Comparison of ENCODE assay signal across 12 mouse cellular contexts in the genomic region with DNA sequence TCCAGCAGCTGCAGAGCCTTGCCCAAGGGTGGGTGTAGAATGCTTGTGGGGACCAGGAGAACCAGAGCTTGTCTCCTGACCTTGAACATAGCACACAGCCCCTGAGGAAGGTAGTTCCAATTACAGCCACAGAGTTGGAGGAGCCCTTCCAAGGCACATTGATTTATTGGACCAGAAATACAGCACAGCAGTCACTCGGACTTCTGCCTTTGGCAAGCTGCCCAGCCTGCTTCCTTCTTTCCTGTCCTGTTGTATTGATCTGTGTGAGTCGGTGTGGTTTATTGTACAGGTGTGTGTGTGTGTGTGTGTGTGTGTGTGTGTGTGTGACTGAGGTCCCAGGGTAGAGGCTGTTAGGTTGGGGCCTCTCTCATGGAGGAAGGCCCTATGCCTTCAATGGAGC. TPM values are rescaled to one million over a fixed set of nuclear protein-coding genes. Genes with fewer than 3 reads are reported as not detected.
DNase-seq lines count a peak whose midpoint lies in the region; ATAC-seq and TF ChIP-seq lines count a peak whose summit lies in the region.
"Had no signal": no experiment of that assay in that cellular context is flagged by ENCODE, and none has a peak within 500 bp of the region (broad histone marks: within the 10 kb centered on the region; RNA-seq: fewer than 3 reads in every experiment).

No protein-coding gene starts in this region.

- no peak for TF ChIP-seq POLR2A in thymus, adult 2 months (IDR thresholded peaks at IDR 0.05; ENCODE audit: control insufficient read depth, extremely low read depth, insufficient read depth, low read length, poor library complexity)

- 18% methylated on average over 2 of the region's 2 CpGs for WGBS in hindbrain, embryonic 13.5 days
- 47% methylated on average over 2 of the region's 2 CpGs for WGBS in hindbrain, embryonic 12.5 days
- WGBS in intestine, embryonic 14.5 days: 5% methylated on average over 2 of the region's 2 CpGs
- 6% methylated on average over 2 of the region's 2 CpGs for WGBS in limb, embryonic 13.5 days
- WGBS in thymus, adult 2 months: 25% methylated on average over 2 of the region's 2 CpGs

- DNase-seq in NIH3T3 (ENCODE audit: low read depth): peak; percentile 24
- peak; percentile 64 for DNase-seq in intestine, embryonic 14.5 days (ENCODE audit: low spot score)
- DNase-seq in heart, postnatal 36 days: no peak
- DNase-seq in thymus, adult 2 months: no peak
- DNase-seq in right cerebral cortex, postnatal 10 days (ENCODE audit: low spot score in 2 of 2): no peak
- DNase-seq: cerebellum, postnatal 36 days; thymus, postnatal 25 days had no signal

- no peaks in the 10 kb centered on the region for H3K9me3 ChIP-seq in hindbrain, embryonic 13.5 days
- H3K9me3 ChIP-seq in hindbrain, embryonic 12.5 days (replicated peaks): no peaks in the 10 kb centered on the region
- no peaks in the 10 kb centered on the region for H3K9me3 ChIP-seq in intestine, embryonic 14.5 days (ENCODE audit: control insufficient read depth, low read length)
- no peaks in the 10 kb centered on the region for H3K9me3 ChIP-seq in limb, embryonic 13.5 days

- H3K4me2 ChIP-seq in hindbrain, embryonic 13.5 days: no peak overlapping the region
- H3K4me2 ChIP-seq in hindbrain, embryonic 12.5 days (replicated peaks): no peak overlapping the region
- H3K4me2 ChIP-seq in intestine, embryonic 14.5 days (ENCODE audit: low read length): no peak overlapping the region
- no peak overlapping the region for H3K4me2 ChIP-seq in limb, embryonic 13.5 days (replicated peaks)

- TF ChIP-seq CTCF in thymus, adult 2 months (IDR thresholded peaks at IDR 0.05; ENCODE audit: borderline replicate concordance, control insufficient read depth, extremely low read depth, insufficient read depth, low read length, poor library complexity): no peak

- no peaks in the 10 kb centered on the region for H3K27me3 ChIP-seq in hindbrain, embryonic 13.5 days
- no peaks in the 10 kb centered on the region for H3K27me3 ChIP-seq in hindbrain, embryonic 12.5 days
- no peaks in the 10 kb centered on the region for H3K27me3 ChIP-seq in intestine, embryonic 14.5 days (replicated peaks; ENCODE audit: control insufficient read depth, insufficient read depth, low read length)
- H3K27me3 ChIP-seq in limb, embryonic 13.5 days: peaks cover 18% of the 10 kb centered on the region
- no peaks in the 10 kb centered on the region for H3K27me3 ChIP-seq in thymus, adult 2 months (ENCODE audit: control insufficient read depth, insufficient read depth, low read length)

- 0 out of 2 replicates have a peak overlapping the region, but pooled peaks have one; percentile 14 for H3K27ac ChIP-seq in hindbrain, embryonic 13.5 days
- H3K27ac ChIP-seq in hindbrain, embryonic 12.5 days: no peak overlapping the region
- no peak overlapping the region for H3K27ac ChIP-seq in intestine, embryonic 14.5 days (ENCODE audit: low read depth)
- peak overlapping the region; percentile 67; the same call in 1 of the 2 replicates for H3K27ac ChIP-seq in limb, embryonic 13.5 days
- H3K27ac ChIP-seq in thymus, adult 2 months (ENCODE audit: control insufficient read depth, insufficient read depth, low read length): no peak overlapping the region
- H3K27ac ChIP-seq: layer of hippocampus, adult 2 months had no signal

- ATAC-seq in hindbrain, embryonic 13.5 days (ENCODE audit: low FRiP score): peak; percentile 46; the same call in 1 of the 2 replicates
- no peak for ATAC-seq in hindbrain, embryonic 12.5 days (ENCODE audit: low FRiP score)
- ATAC-seq in intestine, embryonic 14.5 days (replicated peaks; ENCODE audit: low FRiP score, low TSS enrichment, low read depth): peak; percentile 79
- ATAC-seq in limb, embryonic 13.5 days (ENCODE audit: low FRiP score, low read depth): peak; percentile 79
- ATAC-seq: forebrain, embryonic 16.5 days had no signal

- H3K36me3 ChIP-seq in hindbrain, embryonic 13.5 days: no peaks in the 10 kb centered on the region
- no peaks in the 10 kb centered on the region for H3K36me3 ChIP-seq in hindbrain, embryonic 12.5 days
- H3K36me3 ChIP-seq in intestine, embryonic 14.5 days (ENCODE audit: control insufficient read depth, insufficient read depth, low read length): no peaks in the 10 kb centered on the region
- no peaks in the 10 kb centered on the region for H3K36me3 ChIP-seq in limb, embryonic 13.5 days
- H3K36me3 ChIP-seq in thymus, adult 2 months (ENCODE audit: control insufficient read depth, insufficient read depth, low read length): no peaks in the 10 kb centered on the region

- intact Hi-C loops in heart, postnatal 36 days (cut with DNase I): no loop called here

- 0 out of 2 replicates have a peak, but pooled peaks cover 9% of the 10 kb centered on the region for H3K4me1 ChIP-seq in hindbrain, embryonic 13.5 days (replicated peaks)
- H3K4me1 ChIP-seq in hindbrain, embryonic 12.5 days: no peaks in the 10 kb centered on the region
- peaks cover 43% of the 10 kb centered on the region for H3K4me1 ChIP-seq in intestine, embryonic 14.5 days (replicated peaks; ENCODE audit: control insufficient read depth, insufficient read depth, low read length)
- H3K4me1 ChIP-seq in limb, embryonic 13.5 days: peaks cover 66% of the 10 kb centered on the region
- H3K4me1 ChIP-seq in thymus, adult 2 months (replicated peaks; ENCODE audit: control insufficient read depth, insufficient read depth, low read length): peaks cover 15% of the 10 kb centered on the region

- H3K9ac ChIP-seq in hindbrain, embryonic 13.5 days: no peak overlapping the region
- no peak overlapping the region for H3K9ac ChIP-seq in hindbrain, embryonic 12.5 days
- no peak overlapping the region for H3K9ac ChIP-seq in intestine, embryonic 14.5 days (ENCODE audit: low read length)
- H3K9ac ChIP-seq in limb, embryonic 13.5 days: no peak overlapping the region

- H3K4me3 ChIP-seq in hindbrain, embryonic 13.5 days: no peak overlapping the region
- H3K4me3 ChIP-seq in hindbrain, embryonic 12.5 days: no peak overlapping the region
- no peak overlapping the region for H3K4me3 ChIP-seq in intestine, embryonic 14.5 days (ENCODE audit: low read depth, low read length)
- no peak overlapping the region for H3K4me3 ChIP-seq in limb, embryonic 13.5 days
- H3K4me3 ChIP-seq in thymus, adult 2 months (ENCODE audit: control insufficient read depth, insufficient read depth, low read length): no peak overlapping the region
- H3K4me3 ChIP-seq: layer of hippocampus, adult 2 months had no signal

RNA-seq across cellular contexts. Expression of a gene that starts 30.1 kb away (rescaled TPM):
- polyA plus RNA-seq in hindbrain, embryonic 13.5 days (2015; fragmentation: Nextera tagmentation; extraction: Ambion mirVana): 1.7 and 2.2 TPM in 2 replicates
- 1.2 and 1.7 TPM in 2 replicates for polyA plus RNA-seq in hindbrain, embryonic 12.5 days (2016; fragmentation: Nextera tagmentation; extraction: Ambion mirVana)
- 3.5 and 3.6 TPM in 2 replicates for polyA plus RNA-seq in intestine, embryonic 14.5 days (2014; fragmentation: Nextera tagmentation; extraction: Ambion mirVana)
- polyA plus RNA-seq in limb, embryonic 13.5 days (2015; fragmentation: Nextera tagmentation; extraction: Ambion mirVana): 2.1 and 2.6 TPM in 2 replicates
- 1 to 10 TPM; 4.6 to 4.7 TPM for total RNA-seq in heart, postnatal 36 days (2021)
- 4.5 and 6.2 TPM in 2 replicates for polyA plus RNA-seq in thymus, adult 2 months (2012; rRNA removed)

RNA-seq across cellular contexts. Expression of a gene that starts 57.3 kb away (rescaled TPM):
- 11.4 and 12.2 TPM in 2 replicates for polyA plus RNA-seq in hindbrain, embryonic 13.5 days (2015; fragmentation: Nextera tagmentation; extraction: Ambion mirVana)
- polyA plus RNA-seq in hindbrain, embryonic 12.5 days (2016; fragmentation: Nextera tagmentation; extraction: Ambion mirVana): 16.6 and 16.9 TPM in 2 replicates
- polyA plus RNA-seq in intestine, embryonic 14.5 days (2014; fragmentation: Nextera tagmentation; extraction: Ambion mirVana): 12.5 and 14.0 TPM in 2 replicates
- 13.5 and 15.2 TPM in 2 replicates for polyA plus RNA-seq in limb, embryonic 13.5 days (2015; fragmentation: Nextera tagmentation; extraction: Ambion mirVana)
- 1 to 10 TPM; 1.0 to 1.8 TPM for total RNA-seq in heart, postnatal 36 days (2021)
- polyA plus RNA-seq in thymus, adult 2 months (2012; rRNA removed): 46.2 and 49.5 TPM in 2 replicates

Comparison
In these comparisons a context has a peak if more than half of its experiments do, and no peak if none do; other contexts are left out.
1. H3K27ac ChIP-seq: peak in hindbrain, embryonic 13.5 days (single experiment) and limb, embryonic 13.5 days (single experiment); none in hindbrain, embryonic 12.5 days (single experiment), intestine, embryonic 14.5 days (single experiment) and thymus, adult 2 months (single experiment).
2. DNase-seq: peak in NIH3T3 (single experiment) and intestine, embryonic 14.5 days (single experiment); none in heart, postnatal 36 days (0 of 2), thymus, adult 2 months (single experiment) and right cerebral cortex, postnatal 10 days (0 of 2).